Mouse (Mus musculus) liver, embryonic 13.5 days (tissue): Measurements from ENCODE around the gene Trim40. TPM values are rescaled to one million over a fixed set of nuclear protein-coding genes. Genes with fewer than 3 reads are reported as not detected.

Source experiments
- ATAC-seq: fragments of 200-750 bp; cut with Nextera tagmentation; 2 replicates; pipeline ENCODE4 v1.8.0; 2017; ENCODE audit warnings: low read depth, mild to moderate bottlenecking, moderate number of reproducible peaks, moderate library complexity
- DNase-seq: peaks from one replicate; pipeline ENCODE4 v3.0.0; 2022
- H3K27ac ChIP-seq: fragments of 300-500 bp; sonication (generic); 2 replicates; pipeline ENCODE4 v1.5.1; 2015; ENCODE audit warnings: moderate library complexity, mild to moderate bottlenecking, inconsistent platforms
- H3K27me3 ChIP-seq: fragments of 300-500 bp; sonication (generic); 2 replicates; pipeline ENCODE4 v1.6.1; 2015; ENCODE audit warnings: mild to moderate bottlenecking, inconsistent platforms
- H3K36me3 ChIP-seq: fragments of 300-500 bp; sonication (generic); 2 replicates; pipeline ENCODE4 v1.6.1; 2015; ENCODE audit warnings: mild to moderate bottlenecking, inconsistent platforms
- H3K4me1 ChIP-seq: fragments of 300-500 bp; sonication (generic); replicated peaks from 2 replicates; pipeline ENCODE4 v1.6.1; 2015; ENCODE audit warnings: inconsistent platforms
- H3K4me2 ChIP-seq: fragments of 300-500 bp; sonication (generic); 2 replicates; pipeline ENCODE4 v1.6.1; 2015; ENCODE audit warnings: inconsistent platforms, mild to moderate bottlenecking, moderate library complexity
- H3K4me3 ChIP-seq: fragments of 300-500 bp; sonication (generic); replicated peaks from 2 replicates; pipeline ENCODE4 v1.5.1; 2015; ENCODE audit warnings: mild to moderate bottlenecking, inconsistent platforms
- H3K9ac ChIP-seq: fragments of 300-500 bp; sonication (generic); 2 replicates; pipeline ENCODE4 v1.6.1; 2015; ENCODE audit warnings: mild to moderate bottlenecking, inconsistent platforms
- H3K9me3 ChIP-seq: fragments of 300-500 bp; sonication (generic); replicated peaks from 2 replicates; pipeline ENCODE4 v1.6.1; 2016; ENCODE audit warnings: inconsistent platforms
- WGBS: fragments of 180-500 bp; shearing (Covaris S2); methylation state at CpG from one replicate; pipeline ENCODE4 v1.1.7; 2015; ENCODE audit not compliant: insufficient replicate concordance; 5-methylcytosine and 5-hydroxymethylcytosine counted together
- polyA plus RNA-seq: library from polyadenylated mRNA; unstranded; fragments of >200 nt; fragmentation: Nextera tagmentation; extraction: Ambion mirVana; gene quantifications from 2 replicates; pipeline ENCODE4 v1.2.1, GENCODE M21; 2015

Gene Trim40
- polyA plus RNA-seq, 1 experiment from 2014 or later, result not detected

DNA sequence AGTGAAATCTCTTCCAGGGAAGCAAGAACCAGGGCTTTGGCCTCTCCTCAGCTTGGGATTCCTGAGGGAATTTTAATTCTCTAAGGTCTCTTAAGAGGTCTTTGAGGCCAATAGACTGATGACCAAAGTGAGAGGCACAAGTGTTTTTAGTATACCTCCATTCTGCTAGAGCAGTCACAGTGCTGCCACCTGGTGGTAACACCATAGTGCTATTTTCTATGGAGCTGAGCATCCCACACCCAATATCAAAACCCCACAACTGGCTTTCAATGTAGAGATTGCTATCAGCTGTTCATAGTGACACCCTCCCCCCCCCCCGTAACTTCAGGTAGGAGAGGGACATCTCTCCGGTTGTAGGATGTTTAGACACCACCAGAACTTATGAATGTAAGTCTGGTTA, 24.2 kb upstream of the Trim40 start:
- DNase-seq, result peak; percentile 43
- no peak overlapping the region for H3K27ac ChIP-seq
- ATAC-seq, result no peak

DNA sequence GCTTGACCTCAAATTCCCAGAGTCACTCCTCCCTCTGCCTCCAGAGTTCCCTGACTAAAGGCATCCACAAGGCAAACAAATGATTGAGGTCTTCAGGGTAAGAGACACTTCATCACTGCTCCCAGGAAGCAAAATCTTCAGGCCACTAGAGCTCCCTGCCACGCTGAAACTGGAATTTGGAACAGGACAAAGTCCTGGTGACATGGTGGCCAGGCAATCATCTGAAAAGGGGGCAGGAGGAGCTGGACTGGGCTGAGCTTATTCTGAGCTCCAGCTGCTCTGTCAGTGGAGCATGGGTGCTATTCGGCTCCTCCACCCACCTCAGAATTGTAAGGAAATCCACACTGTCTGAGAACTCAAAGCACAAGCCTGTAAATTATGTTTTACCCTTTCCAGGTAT, 22.1 kb upstream of the Trim40 start:
- Histone ChIP-seq H3K4me3 (no peak overlapping the region), H3K4me2 (no peak overlapping the region), H3K27ac (no peak overlapping the region), H3K9me3 (no peaks in the 10 kb centered on the region), H3K36me3 (no peaks in the 10 kb centered on the region), H3K4me1 (no peaks in the 10 kb centered on the region), H3K9ac (no peak overlapping the region), H3K27me3 (peaks cover 28% of the 10 kb centered on the region; the same call in 1 of the 2 replicates)
- no peak for ATAC-seq
- 43% methylated on average over 2 of the region's 2 CpGs for WGBS
- no peak for DNase-seq

More for the DNA sequence above, 24.2 kb upstream of the Trim40 start:
- Histone ChIP-seq H3K4me3 (no peak overlapping the region), H3K9me3 (no peaks in the 10 kb centered on the region), H3K9ac (no peak overlapping the region), H3K4me1 (no peaks in the 10 kb centered on the region), H3K36me3 (no peaks in the 10 kb centered on the region), H3K27me3 (peaks cover 29% of the 10 kb centered on the region; the same call in 1 of the 2 replicates), H3K4me2 (no peak overlapping the region)
- 19% methylated on average over 2 of the region's 2 CpGs for WGBS

DNA sequence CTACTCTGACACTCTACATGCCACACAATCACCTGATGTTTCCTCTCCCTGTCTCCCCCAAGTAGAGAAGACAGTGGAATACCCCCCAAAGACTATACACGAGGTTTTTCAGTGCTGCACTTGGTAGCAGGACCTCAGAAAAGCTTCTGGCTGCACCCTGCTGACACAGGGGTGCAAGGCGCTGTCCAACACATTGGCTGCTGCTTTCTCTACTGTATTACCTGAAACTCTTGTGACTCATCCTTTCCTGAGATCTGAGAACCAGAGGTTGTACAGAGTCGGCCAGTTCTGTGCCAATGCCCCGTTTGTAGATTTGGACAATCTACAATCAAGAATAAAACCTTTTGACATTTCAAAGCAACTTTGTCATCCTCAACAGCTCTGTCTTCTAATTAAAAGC, 19.9 kb upstream of the Trim40 start:
- WGBS, result 47% methylated on average over 4 of the region's 4 CpGs
- Histone ChIP-seq H3K4me3 (no peak overlapping the region), H3K9ac (no peak overlapping the region), H3K27me3 (peaks cover 20% of the 10 kb centered on the region; the same call in 1 of the 2 replicates), H3K4me2 (no peak overlapping the region), H3K36me3 (no peaks in the 10 kb centered on the region), H3K4me1 (no peaks in the 10 kb centered on the region), H3K9me3 (no peaks in the 10 kb centered on the region), H3K27ac (no peak overlapping the region)
- DNase-seq, result no peak
- no peak for ATAC-seq

DNA sequence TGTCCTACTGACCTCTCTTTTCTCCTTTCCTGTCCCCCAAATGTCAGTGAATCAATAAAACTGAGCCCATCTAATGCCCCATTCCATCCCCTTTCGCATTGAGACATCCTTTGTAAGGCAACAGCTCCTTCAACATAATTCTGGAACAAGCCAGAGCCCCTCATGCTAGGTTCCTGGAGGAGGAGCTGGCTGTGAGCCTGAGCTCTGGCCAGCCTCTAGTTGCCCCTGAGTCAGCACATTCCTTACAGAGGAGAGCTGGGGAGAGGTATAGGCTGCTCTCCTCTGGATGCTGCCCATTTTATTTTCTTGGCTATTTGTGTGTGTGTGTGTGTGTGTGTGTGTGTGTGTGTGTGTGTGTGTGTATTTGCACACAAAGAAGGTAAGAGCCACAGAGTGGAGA, 18.3 kb upstream of the Trim40 start:
- DNase-seq (no peak), ATAC-seq (no peak)
- Histone ChIP-seq H3K36me3 (no peaks in the 10 kb centered on the region), H3K4me1 (no peaks in the 10 kb centered on the region), H3K9ac (no peak overlapping the region), H3K27me3 (peaks cover 20% of the 10 kb centered on the region; the same call in 1 of the 2 replicates), H3K4me2 (no peak overlapping the region), H3K27ac (no peak overlapping the region), H3K9me3 (no peaks in the 10 kb centered on the region), H3K4me3 (no peak overlapping the region)
- WGBS, result 41% methylated on average over 1 of the region's 1 CpGs

DNA sequence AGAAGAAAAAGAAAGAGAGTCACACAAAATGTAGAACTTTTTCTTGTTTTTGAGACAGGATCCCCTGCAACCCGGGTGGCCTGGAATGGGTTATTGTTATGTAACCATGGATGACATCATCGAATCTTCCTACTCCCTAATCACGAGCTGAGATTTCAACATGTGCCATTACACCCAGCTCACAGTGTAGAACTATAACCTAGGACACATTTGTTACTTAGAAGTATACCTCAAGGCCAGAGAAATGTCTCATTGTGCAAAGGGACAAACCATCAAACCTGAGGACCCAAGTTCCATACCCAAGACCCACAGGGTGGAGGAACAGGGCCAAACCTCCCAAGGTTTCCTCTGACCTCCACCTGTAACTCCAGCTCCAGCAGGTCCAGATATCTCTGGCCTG, 13.7 kb upstream of the Trim40 start:
- H3K36me3 ChIP-seq, result no peaks in the 10 kb centered on the region
- peaks cover 23% of the 10 kb centered on the region; the same call in 1 of the 2 replicates for H3K27me3 ChIP-seq
- no peak overlapping the region for H3K27ac ChIP-seq
- no peak overlapping the region for H3K4me2 ChIP-seq
- ATAC-seq, result no peak
- no peak overlapping the region for H3K4me3 ChIP-seq
- no peaks in the 10 kb centered on the region for H3K4me1 ChIP-seq
- no peak for DNase-seq
- WGBS, result 38% methylated on average over 3 of the region's 3 CpGs
- no peaks in the 10 kb centered on the region for H3K9me3 ChIP-seq
- H3K9ac ChIP-seq, result no peak overlapping the region

DNA sequence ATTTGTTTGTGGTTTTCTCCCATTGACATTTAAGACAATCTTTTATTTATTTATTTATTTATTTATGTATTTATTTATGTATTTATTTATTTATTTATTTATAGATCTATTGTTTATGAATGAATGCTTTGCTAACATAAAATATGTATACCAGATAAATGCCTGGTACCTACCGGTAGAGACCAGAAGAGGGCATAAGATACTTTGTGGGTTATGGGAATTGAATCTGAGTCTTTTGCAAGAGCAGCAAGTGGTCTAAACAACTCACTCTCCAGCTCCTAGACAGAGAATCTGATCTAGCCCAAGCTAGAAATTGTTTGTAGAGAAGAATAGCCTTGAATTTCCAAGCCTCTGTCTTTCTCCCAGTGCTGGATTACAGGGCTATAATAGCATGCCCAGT, 10.8 kb upstream of the Trim40 start:
- no peak for DNase-seq
- no peaks in the 10 kb centered on the region for H3K36me3 ChIP-seq
- H3K4me3 ChIP-seq, result no peak overlapping the region
- H3K27ac ChIP-seq, result no peak overlapping the region
- no peaks in the 10 kb centered on the region for H3K9me3 ChIP-seq
- no peak for ATAC-seq
- H3K9ac ChIP-seq, result no peak overlapping the region
- H3K4me2 ChIP-seq, result no peak overlapping the region
- H3K27me3 ChIP-seq, result peaks cover 30% of the 10 kb centered on the region; the same call in 1 of the 2 replicates
- 34% methylated on average over 1 of the region's 1 CpGs for WGBS
- no peaks in the 10 kb centered on the region for H3K4me1 ChIP-seq

DNA sequence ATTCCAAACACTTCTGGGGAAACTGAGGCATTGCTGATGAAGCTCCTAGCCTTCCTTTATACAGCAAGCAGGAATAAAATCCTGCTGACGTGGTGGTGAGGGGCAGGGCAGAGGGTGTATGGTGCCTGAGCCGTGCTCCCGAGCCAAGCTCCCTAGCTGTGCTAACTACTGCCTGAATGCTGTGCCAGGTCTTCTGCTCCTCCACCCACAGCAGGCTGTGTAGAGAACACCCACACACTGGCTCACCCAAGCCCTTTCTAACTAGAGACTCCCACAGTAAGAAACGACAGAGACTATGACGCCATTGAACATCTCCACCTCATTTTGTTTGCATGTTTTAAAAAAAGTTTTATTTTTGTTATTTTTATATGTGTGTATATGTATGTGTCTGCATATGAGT, 10.1 kb upstream of the Trim40 start:
- no peak for DNase-seq
- Histone ChIP-seq H3K9me3 (no peaks in the 10 kb centered on the region), H3K4me3 (no peak overlapping the region), H3K4me2 (no peak overlapping the region), H3K27me3 (peaks cover 31% of the 10 kb centered on the region), H3K9ac (no peak overlapping the region), H3K36me3 (no peaks in the 10 kb centered on the region), H3K4me1 (no peaks in the 10 kb centered on the region), H3K27ac (no peak overlapping the region)
- no peak for ATAC-seq
- 65% methylated on average over 5 of the region's 5 CpGs for WGBS

DNA sequence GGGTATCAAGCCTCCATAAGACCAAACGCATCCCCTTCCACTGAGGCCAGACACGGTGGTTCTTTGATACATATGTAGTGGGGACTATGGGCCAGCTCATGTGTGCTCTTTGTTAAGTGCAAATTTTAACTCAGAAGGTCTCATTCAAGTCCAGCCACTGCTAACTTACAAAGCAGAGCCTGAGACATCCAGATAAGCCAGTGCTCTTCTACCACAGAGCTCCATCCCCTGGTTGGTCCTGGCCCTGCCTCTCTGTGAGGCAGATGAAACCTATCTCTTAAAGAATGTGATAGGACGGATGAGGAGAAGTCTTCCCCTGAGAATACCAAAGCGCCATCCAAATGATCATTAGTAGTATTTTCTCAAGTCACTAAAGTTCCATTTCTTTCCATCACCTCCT, 9.5 kb upstream of the Trim40 start:
- H3K9ac ChIP-seq, result no peak overlapping the region
- no peak overlapping the region for H3K4me2 ChIP-seq
- ATAC-seq, result no peak
- 45% methylated on average over 4 of the region's 4 CpGs for WGBS
- H3K27ac ChIP-seq, result no peak overlapping the region
- DNase-seq, result no peak
- H3K36me3 ChIP-seq, result no peaks in the 10 kb centered on the region
- H3K4me1 ChIP-seq, result no peaks in the 10 kb centered on the region
- no peaks in the 10 kb centered on the region for H3K9me3 ChIP-seq
- no peak overlapping the region for H3K4me3 ChIP-seq
- H3K27me3 ChIP-seq, result peaks cover 36% of the 10 kb centered on the region

DNA sequence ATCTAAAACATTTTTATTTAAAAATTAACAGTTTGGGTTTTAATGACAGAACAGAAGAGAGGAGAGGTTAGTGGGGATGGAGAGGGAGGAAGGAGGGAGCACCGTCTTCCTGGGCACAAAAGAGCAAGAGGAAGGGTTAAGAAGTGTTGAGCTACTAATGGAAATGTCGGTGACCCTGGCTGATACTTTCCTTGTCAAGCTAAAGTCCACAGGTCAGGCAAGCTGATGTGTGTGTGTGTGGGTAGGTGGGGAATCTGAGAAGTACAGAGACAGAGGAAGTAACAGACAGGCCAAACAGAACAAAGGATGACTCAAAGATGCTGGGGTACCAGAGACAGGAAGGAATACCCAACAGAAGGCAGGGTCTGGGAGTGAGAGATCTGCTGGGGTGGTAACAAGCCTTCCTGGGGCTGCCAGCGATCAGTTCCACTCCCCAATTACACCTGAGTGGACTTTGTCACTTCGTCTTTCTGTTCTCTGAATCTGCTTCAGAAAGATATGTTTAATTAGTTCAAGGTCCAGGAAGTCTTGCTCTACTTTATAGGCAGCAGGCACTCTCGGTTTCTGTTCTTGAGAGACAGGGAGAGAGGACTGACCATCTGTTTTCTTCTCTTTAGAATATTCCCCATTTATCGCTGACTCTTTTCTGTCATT, 7.8 kb upstream of the Trim40 start, which contains the start of gene Trim31:
TSS of gene Trim31 (plus strand) at position 567 of the 654 bp plus-strand sequence.
- no peaks in the 10 kb centered on the region for H3K36me3 ChIP-seq
- DNase-seq, result no peak
- 47% methylated on average over 6 of the region's 6 CpGs for WGBS
- no peaks in the 10 kb centered on the region for H3K9me3 ChIP-seq
- H3K27me3 ChIP-seq, result peaks cover 38% of the 10 kb centered on the region
- H3K4me1 ChIP-seq, result no peaks in the 10 kb centered on the region
- H3K4me3 ChIP-seq, result no peak within 1 kb of the TSS
- no peak within 1 kb of the TSS for H3K9ac ChIP-seq
- H3K27ac ChIP-seq, result no peak within 1 kb of the TSS
- no peak for ATAC-seq
- no peak within 1 kb of the TSS for H3K4me2 ChIP-seq

DNA sequence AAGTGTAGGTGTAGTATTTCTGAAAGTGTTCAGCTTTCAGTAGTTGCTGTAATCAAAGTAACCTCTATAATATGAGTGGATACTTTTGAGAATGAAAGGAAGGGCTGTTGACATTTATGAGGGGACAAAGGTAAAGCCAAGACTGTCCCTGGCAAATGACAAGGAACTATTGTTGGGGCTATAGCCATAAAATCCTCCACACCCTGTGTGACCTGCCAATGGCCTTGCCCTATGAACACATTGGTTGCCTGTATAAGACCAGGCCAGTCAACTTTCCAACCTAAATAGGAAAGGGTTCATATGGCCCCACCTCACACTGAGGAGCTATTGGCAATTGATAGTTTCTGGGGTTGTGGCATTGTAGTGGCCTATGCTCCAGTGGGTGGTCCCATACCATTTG, 7.1 kb upstream of the Trim40 start:
- H3K4me2 ChIP-seq, result no peak overlapping the region
- no peak overlapping the region for H3K4me3 ChIP-seq
- H3K9ac ChIP-seq, result no peak overlapping the region
- peaks cover 38% of the 10 kb centered on the region for H3K27me3 ChIP-seq
- no peaks in the 10 kb centered on the region for H3K36me3 ChIP-seq
- H3K9me3 ChIP-seq, result no peaks in the 10 kb centered on the region
- no peak overlapping the region for H3K27ac ChIP-seq
- no peaks in the 10 kb centered on the region for H3K4me1 ChIP-seq
- ATAC-seq, result no peak
- DNase-seq, result no peak

DNA sequence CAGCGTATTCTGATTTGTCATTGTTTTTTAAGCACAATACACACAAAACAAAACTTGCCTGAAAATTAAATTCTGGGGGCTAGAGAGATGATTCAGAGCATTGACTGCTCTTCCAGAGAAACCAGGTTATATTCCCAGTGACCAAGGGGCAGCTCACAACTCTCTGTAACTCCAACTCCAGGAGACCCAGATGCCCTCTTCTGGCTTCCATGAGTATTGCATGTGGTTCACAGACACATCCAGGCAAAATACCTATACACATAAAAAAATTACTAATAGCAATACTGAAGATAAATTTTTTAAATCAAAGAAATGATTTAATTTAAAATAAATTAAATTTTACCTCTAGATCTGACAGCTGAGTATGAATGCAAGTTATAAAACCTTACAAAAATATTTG, 6.7 kb upstream of the Trim40 start:
- Histone ChIP-seq H3K4me3 (no peak overlapping the region), H3K27me3 (peaks cover 41% of the 10 kb centered on the region), H3K36me3 (no peaks in the 10 kb centered on the region), H3K9ac (no peak overlapping the region), H3K4me1 (no peaks in the 10 kb centered on the region), H3K27ac (no peak overlapping the region), H3K9me3 (no peaks in the 10 kb centered on the region), H3K4me2 (no peak overlapping the region)
- ATAC-seq, result no peak
- peak; percentile 35 for DNase-seq
- 83% methylated on average over 1 of the region's 1 CpGs for WGBS

DNA sequence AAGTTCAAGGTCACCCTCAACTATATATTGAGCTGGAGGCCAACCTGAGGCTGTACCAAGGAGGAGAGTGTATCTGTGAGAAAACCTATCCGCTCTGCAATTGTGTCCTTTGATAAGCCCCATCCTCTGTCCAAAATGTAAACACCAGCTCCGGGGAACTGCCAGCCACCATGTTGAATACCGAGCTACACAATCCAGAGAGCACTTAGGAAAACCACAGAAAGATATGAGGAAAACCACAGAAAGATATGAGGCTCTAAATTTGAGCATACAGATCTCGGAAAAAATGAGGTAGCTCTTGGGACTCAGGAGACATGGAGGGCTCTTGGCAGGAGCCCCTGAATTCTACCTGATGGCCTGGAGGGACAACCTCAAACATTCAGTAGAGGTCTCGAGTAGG, 3.5 kb upstream of the Trim40 start:
- no peaks in the 10 kb centered on the region for H3K9me3 ChIP-seq
- 13% methylated on average over 5 of the region's 5 CpGs for WGBS
- ATAC-seq (no peak), DNase-seq (no peak)
- H3K36me3 ChIP-seq, result no peaks in the 10 kb centered on the region
- no peak overlapping the region for H3K4me2 ChIP-seq
- H3K27me3 ChIP-seq, result peaks cover 50% of the 10 kb centered on the region
- no peak overlapping the region for H3K4me3 ChIP-seq
- no peak overlapping the region for H3K27ac ChIP-seq
- no peak overlapping the region for H3K9ac ChIP-seq
- H3K4me1 ChIP-seq, result no peaks in the 10 kb centered on the region
